Mouse (Mus musculus): ENCODE results near the gene Copz2.
A peak's percentile ranks its signal among the peaks of the same experiment; 100 is the strongest.

Gene Copz2

GRCm38 (mm10) chr11:96863206-96863995, 13.7 kb downstream of the Copz2 start:
- peak; percentile 79 for DNase-seq (ENCODE audit: low read depth, low spot score)

- peak; percentile 67 for DNase-seq (ENCODE audit: low read depth, low spot score)
Observed at GRCm38 (mm10) chr11:96867149-96867548, 17.5 kb downstream of the Copz2 start.

- no peak for DNase-seq (ENCODE audit: low read depth, low spot score)
Observed at GRCm38 (mm10) chr11:96872441-96873379, 23.0 kb downstream of the Copz2 start.

DNA sequence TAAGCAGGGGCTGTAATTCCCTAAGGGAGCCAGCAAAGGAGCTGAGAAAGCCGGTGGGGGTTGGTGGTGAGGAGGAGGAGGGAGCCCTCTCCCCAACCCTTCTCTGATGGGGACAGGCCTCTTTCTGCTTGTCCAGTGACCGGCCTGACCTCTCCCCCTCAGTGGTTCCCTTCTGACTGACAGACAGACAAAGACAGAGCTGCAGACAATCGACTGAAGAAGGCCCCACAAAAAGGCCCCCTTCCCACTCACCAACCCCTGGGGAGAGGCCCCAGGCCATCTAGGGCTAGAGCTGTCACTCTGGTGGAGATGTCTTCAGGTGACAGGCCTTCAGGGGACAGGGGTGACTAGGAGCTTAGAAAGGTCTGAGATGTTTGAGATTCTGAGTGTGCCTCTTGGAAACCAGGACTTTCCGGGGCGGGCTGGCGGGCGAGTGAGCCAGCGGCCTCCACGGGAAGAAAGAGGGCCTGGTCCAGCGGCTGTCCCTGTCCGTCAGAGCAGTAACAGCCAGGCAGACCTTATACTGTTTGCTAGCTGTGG, 24.0 kb downstream of the Copz2 start:
- DNase-seq (ENCODE audit: low read depth, low spot score) = peak; percentile 66

DNA sequence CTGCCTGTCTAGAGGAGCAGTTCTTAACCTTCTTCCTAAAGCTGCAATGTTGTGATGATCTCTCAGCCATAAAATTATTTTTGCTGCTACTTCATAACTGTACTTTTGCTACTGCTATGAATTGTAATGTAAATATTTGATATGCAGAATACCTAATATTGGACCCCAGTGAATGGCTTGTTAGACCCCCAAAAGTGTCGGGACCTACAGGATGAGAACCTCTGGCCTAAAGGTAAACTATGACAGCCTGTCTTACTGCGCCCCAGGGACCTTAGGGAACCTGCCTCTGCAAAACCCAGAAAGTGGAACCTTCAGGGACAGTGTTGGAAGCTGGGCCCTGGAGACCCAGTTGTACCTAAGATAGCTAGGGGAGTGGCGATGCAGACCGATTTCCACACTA, 25.6 kb downstream of the Copz2 start:
- DNase-seq (ENCODE audit: low read depth, low spot score) = no peak

GRCm38 (mm10) chr11:96875745-96876144, 26.1 kb downstream of the Copz2 start:
- DNase-seq (ENCODE audit: low read depth, low spot score) = no peak

DNA sequence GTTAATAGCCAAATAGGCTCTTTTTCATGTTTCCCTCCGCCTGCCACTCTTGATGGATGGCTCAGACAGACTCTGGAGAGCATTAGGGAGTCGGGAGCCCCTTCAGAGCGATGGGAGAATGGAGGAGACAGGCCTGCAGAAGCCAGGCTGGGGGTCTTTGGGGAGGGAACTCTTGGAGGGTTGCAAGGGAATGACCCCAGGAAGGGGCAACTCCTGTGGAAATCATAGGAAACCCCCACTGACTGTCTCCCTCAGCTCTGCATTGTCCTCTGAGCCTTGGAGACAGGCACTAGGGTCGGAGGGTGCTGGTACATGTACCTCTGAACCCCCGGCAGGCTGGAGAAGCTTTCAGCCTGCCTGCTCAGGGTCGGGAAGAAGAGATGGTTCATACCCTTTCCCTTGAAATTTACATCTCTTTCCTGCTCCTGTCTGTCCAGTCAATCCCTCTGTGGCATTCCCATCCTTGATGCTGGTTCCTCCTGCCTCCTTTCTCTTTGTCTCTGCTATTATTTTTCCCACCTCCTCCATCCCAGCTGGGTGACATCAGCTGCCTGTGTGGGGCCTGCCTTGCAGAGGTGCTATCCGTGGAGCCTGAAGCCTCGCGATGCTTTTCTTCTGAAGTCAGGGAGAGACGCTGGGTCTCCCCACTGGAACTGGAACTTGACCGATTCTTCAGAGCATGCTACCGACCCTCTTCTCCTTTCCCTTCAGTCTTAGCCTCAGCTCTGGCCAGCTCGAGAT, 26.8 kb downstream of the Copz2 start:
- DNase-seq (ENCODE audit: low read depth, low spot score) = no peak

GRCm38 (mm10) chr11:96877071-96877470, 27.4 kb downstream of the Copz2 start:
- no peak for DNase-seq (ENCODE audit: low read depth, low spot score)

- DNase-seq (ENCODE audit: low read depth, low spot score) = no peak
Observed at GRCm38 (mm10) chr11:96878715-96879114, 29.0 kb downstream of the Copz2 start.

GRCm38 (mm10) chr11:96879359-96879758, 29.7 kb downstream of the Copz2 start:
- no peak for DNase-seq (ENCODE audit: low read depth, low spot score)

DNA sequence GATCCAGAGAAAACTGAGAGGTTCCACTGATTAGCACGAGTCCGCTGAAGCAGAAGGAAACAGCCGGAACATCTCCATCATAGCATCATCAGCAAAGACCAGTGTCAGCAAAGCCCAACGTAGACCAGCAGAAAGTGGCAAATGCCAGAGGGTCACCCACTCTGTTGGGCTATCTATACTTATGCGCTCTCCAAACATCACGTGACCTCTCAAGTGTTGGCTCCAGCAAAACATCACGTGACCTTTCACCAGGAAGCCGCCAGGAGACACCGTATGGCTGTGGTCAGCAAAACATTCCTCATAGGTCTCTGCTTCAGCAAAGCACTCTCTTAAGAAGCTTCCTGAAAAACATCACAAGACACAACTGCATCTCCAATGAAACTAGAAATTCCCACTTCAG, 30.6 kb downstream of the Copz2 start:
- no peak for DNase-seq (ENCODE audit: low read depth, low spot score)

- no peak for DNase-seq (ENCODE audit: low read depth, low spot score)
Observed at GRCm38 (mm10) chr11:96885901-96886340, 36.3 kb downstream of the Copz2 start.

- DNase-seq (ENCODE audit: low read depth, low spot score) = no peak
Observed at GRCm38 (mm10) chr11:96886942-96887546, 37.4 kb downstream of the Copz2 start.

- DNase-seq (ENCODE audit: low read depth, low spot score) = no peak
Observed at GRCm38 (mm10) chr11:96891784-96892527, 42.3 kb downstream of the Copz2 start.

- no peak for DNase-seq (ENCODE audit: low read depth, low spot score)
Observed at GRCm38 (mm10) chr11:96893203-96893842, 43.7 kb downstream of the Copz2 start.

GRCm38 (mm10) chr11:96895886-96896285, 46.2 kb downstream of the Copz2 start:
- DNase-seq (ENCODE audit: low read depth, low spot score) = no peak

- no peak for DNase-seq (ENCODE audit: low read depth, low spot score)
Observed at GRCm38 (mm10) chr11:96899449-96900306, 50.0 kb downstream of the Copz2 start.

DNA sequence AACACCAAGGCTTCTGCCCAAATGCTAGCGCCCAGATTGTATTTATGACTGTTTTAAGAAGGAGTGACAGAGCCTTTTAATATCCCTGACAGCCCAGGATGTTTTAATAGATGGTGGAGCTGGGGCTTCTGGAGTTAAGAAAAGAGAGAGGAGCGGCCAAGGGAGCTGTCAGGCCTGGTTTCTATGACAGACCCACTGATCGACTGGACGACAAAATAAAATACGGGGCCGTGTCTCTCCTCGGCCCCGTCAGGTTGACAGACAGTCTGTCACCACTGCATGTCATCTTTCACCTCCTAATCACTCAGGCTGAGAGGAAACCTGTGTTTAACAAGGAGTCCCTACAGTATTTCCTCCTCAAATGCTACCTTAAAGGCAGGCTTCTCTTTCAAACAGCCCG, 51.7 kb downstream of the Copz2 start:
- DNase-seq (ENCODE audit: low read depth, low spot score) = no peak
